Mouse (Mus musculus) lung, postnatal 4 days (tissue): Measurements from ENCODE around the gene Bnip2.

Experiments used
- DNase-seq, 2 experiments: peaks; one replicate each; pipeline ENCODE4 v3.0.0; 2021

Gene Bnip2

GRCm38 (mm10) chr9:69989303-69990121 lies at the start of gene Bnip2:
Bnip2 (plus strand) TSS chr9:69989466.
- peak; percentile 97 to 98 for DNase-seq

DNA sequence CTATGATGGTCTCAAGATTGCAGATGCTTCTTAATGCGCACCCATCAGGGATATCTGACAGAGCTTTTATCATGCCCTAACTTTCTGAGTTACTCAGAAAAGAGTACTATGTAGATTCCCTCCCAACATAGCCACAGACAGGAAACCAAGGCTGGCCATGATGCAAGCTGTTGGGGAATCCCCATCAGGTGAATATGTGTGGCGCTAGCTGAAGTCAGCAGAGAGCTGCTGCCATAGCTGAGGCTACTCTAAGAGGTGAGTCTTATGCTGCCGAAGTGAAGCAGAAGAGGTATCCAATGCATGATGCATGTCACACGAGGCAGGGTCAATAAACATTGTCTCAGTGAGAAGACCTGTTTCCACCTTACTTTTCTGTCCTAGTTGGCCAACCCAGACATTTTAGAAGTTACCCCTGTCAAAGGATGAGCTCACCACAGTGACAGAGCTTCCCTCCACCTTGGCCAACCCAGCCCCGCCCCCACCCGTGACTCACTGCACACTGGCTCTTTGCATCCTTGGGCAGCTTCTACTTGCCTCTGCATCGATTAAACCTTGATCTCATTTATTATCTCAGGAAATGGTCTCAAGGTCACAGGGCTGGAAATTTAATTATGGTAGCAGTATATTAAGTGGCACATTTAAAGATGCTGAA lies 48.3 kb upstream of the Bnip2 start:
- DNase-seq, result no peak

DNA sequence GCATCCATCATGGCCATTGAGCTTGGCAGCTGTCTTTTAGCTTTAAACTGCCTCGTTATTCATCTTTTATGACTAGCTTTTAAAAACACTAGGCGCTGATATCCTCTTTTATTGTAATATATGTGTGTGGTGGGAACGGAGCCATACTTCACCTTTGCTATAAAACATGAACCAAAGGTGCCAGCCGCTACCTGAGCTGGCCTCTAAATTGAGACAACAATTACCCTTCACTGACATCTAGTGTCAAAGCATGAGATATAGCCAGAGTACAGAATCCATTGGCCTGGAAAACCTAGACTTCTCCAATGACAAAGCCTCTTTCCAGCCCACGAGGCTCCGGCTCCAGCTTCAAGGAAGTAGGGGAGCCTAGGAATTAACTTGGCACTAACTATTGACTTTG lies 47.7 kb upstream of the Bnip2 start:
- no peak for DNase-seq

DNA sequence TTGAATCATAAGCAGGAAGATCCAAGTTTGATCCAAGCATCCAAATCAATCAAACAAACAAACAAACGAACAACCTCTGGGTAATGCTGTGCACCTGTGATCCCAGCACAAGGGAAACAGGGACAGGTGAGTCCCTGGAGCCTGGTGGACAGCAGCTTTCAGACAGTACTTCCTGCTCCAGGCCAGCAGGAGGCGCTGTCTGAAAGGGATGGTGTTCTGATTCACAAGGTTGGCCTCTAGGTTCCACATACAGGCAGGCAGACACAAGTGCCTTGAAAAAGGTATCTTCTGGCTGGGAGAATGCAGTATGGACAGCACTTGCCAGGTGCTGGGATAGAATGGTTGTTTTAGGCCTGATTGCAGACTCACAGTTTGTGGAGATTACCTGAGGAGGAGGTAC lies 40.3 kb upstream of the Bnip2 start:
- peak; percentile 36 to 64 for DNase-seq

GRCm38 (mm10) chr9:69949641-69950040 lies 39.6 kb upstream of the Bnip2 start:
- DNase-seq, result no peak

- no peak for DNase-seq
Observed at GRCm38 (mm10) chr9:69961007-69961406, 28.3 kb upstream of the Bnip2 start.

DNA sequence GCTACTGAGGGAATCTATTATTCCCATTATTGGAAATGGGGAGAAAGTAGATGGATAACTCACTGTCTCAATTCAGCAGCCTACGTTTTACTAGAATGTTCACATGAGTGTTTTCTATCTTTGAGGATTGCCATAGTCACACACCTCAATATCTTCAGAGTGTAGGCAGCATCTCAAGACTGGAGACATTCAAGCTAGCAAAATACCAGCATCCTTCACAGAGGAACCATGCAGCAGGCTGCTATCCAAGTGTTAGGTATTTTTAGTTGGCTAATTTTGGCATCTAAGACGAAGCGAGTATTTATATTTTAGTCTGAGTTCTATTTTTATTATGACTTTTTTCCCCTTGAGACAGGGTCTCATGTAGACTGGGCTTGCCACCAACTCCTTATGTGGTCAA lies 24.9 kb upstream of the Bnip2 start:
- no peak for DNase-seq

GRCm38 (mm10) chr9:69985526-69985925 lies 3.7 kb upstream of the Bnip2 start:
- DNase-seq, result no peak

DNA sequence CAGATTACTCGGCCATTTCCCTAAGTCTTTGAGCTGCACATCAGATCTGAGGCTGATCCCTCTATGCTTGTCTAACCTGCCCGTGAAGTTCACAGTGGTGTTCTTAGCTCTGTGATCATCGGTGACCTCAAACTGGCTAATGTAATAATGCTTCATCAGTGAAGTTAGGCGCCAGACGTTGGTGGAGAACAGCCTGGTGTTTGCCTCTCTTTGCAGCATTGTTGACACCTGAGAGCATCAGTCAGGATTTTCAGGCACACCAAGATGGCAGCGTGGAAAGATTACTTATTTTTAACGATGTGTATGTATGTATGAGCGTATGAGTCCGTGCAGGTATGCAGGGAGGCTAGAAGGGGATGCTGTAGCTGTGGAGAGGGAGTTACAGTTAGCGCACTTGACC lies 3.2 kb upstream of the Bnip2 start:
- no peak for DNase-seq

- DNase-seq, result no peak
Observed at GRCm38 (mm10) chr9:69986571-69986970, 2.7 kb upstream of the Bnip2 start.

DNA sequence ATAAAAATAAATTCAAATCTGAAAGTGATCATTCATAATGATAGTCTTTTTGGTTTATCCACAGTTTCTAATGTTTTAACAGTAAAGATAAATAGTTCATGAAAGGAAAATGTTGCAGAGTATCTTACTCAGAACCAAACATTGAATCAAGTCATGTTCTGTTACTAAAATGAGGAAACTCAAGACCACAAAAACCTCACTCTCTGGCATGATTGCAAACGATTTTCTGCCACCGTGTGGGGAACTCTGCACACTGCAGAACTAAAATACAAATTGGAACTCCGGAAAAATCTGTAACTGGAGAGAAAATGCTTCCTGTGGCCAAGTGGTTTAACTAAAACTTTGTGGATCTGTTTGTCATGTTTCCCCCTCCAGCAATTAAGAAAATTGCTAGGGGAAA lies 1.7 kb upstream of the Bnip2 start:
- peak; percentile 31 to 77 for DNase-seq

- no peak for DNase-seq
Observed at GRCm38 (mm10) chr9:69988706-69989302, 462 bp upstream of the Bnip2 start.

GRCm38 (mm10) chr9:69990346-69990745 lies 1.1 kb downstream of the Bnip2 start:
- no peak for DNase-seq

DNA sequence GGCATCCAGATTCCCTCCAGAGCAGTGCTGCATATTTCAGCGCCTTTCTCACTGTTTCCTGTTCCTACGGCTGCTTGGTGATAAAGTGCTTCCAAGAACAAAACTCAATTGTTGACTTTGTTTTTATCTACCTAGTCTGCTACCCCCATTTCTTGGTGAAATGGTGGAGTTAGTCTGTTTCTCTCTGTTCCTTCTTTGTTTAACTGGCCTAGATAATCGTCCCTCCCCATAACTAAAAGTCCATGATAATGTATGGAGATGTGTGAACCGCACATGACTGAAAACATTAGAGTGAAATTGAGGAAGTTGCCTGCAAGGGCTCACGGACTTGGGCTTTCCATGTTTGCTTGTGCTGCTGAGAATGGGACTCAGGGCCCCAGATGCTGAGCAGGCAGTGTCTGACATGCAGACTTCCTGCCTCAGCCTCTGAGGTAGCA lies 3.6 kb downstream of the Bnip2 start:
- DNase-seq, result peak in 1 of 2 experiments; percentile 12

- DNase-seq, result no peak
Observed at GRCm38 (mm10) chr9:69993479-69993878, 4.2 kb downstream of the Bnip2 start.

- no peak for DNase-seq
Observed at GRCm38 (mm10) chr9:69994547-69994946, 5.3 kb downstream of the Bnip2 start.

DNA sequence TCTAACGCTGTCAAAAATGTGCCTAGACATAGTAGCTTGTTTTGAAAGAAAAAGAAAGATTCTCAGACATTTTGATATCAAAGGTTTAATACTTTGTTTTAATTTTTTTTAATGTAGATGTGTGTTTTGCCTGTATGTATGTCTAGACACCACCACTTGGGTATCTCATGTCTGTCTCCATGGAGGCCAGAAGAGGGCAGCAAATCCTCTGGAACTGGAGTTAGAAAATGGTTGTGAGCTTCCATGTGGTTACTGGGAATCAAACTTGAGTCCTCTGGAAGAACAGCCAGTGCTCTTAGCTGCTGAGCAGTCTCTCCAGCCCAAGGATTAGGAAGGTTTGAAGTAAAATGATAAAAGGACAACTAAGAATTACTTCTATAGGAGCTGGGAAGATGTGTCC lies 10.1 kb downstream of the Bnip2 start:
- no peak for DNase-seq

DNA sequence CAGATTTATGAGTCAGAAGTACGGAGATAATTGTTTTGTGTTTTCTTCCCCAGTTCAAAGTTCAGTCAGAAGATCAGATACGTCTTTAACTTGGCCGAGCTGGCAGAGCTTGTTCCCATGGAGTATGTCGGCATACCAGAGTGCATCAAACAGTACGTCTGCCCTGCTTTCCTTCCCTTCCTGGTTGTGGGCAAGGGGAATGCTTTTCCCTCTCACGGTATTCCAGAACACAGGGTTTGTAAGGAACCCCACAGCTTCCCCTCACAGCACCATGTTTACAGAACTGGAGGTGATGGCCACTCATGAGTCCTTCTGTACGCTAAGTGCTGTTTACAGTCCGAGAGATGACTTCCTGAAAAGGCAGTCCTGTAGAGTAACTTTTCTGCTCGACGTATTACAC lies 14.2 kb downstream of the Bnip2 start:
- DNase-seq, result no peak

- no peak for DNase-seq
Observed at GRCm38 (mm10) chr9:70006984-70007383, 17.7 kb downstream of the Bnip2 start.

- no peak for DNase-seq
Observed at GRCm38 (mm10) chr9:70007506-70008248, 18.4 kb downstream of the Bnip2 start.

DNA sequence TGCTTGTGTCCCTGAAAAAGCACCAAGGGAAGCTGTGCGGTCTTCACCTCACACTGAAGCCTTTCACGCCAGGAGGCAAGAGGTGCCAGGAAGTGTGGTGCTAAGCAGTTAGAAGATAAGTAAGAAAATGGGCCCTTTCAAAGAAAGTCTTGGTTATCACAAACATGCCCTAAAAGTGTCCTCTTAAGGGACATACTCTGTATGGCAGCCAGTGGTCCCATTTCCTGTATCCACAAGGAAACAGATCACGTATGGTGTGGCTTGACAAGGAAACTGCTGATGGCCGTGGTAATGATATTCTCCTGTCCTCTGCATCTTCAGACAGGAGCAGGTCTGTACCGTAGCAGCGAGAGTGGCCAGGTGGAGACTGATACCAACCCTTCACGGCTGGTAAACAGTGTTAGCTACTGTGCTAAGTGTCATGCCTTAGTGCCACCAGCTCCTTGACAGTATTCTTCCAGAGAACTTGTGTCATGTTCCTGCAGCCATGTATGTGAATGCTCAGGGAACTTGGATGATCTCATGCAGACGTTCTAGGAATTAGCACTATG lies 20.6 kb downstream of the Bnip2 start:
- DNase-seq, result no peak

GRCm38 (mm10) chr9:70010781-70011473 lies 21.7 kb downstream of the Bnip2 start:
- no peak for DNase-seq
